Mouse (Mus musculus) CH12F3 (cell line): ENCODE measurements around the gene Cldn24.

Experiments
- in situ Hi-C: fragments of 300-500 bp; cut with MboI; formaldehyde crosslinking; loops from 2 replicates; pipeline ENCODE4 v1.14.3; 2020; ENCODE audit warnings: low sequenced_read_pairs

Gene Cldn24

DNA sequence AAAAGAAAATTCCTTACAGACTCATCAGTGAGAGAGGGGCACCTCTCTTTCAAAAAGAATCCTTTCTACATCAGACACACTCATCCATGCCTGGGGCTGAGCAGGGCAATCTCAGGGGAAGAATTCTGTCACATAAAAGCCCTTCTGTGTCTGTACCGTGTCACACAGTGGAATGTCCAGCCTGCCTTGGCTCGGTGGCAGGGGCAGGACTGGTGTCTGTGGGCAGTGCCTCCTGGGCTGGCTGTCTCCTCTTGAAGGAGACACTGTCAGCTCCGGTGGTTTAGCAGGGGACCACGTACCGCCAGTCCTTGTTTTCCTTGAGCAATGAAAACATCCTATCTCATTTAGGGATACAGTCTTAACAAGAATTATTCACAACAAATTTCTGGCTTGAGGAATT lies 3.7 kb downstream of the Cldn24 start:
- in situ Hi-C loops, result no loop called here

DNA sequence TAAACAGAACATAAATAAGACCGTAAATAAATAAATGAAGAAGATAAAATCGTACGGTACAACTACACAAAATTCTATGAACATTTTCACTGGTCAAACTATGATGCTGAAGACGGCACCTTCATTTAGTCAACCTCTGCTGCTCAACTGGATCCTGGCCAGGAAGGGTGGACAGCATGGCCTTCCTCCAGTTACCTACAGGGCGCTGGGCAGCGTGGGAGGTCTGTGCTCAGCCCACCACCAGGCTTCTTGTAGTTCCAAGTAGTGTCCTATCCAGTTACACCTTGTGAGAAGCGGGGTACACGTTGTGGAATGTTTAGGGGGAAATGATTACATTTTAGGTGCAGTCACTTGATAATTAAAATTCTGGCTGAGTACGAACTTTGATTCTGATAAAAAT lies 5.0 kb downstream of the Cldn24 start:
- in situ Hi-C loops, result no loop called here

DNA sequence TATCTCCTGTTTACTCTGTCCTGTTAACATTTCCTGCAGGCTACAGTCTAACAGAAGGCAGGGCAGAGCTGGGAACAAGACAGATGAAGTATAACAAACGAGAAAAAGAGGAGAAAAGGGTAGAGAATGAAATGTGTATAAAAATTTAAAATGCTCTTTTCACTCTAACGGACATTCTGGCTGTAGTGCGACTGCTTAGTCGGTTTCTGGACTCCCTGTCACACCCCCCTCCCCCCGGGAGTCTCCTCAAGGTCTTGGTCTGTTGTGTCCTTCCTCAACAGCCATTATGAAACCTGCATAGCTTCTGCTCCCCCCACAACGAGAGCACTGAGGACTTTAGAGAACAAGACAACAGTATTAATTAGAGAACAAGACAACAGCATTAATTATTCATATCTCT lies 10.7 kb downstream of the Cldn24 start:
- in situ Hi-C loops, result no loop called here

GRCm38 (mm10) chr8:47833944-47834343 lies 12.0 kb downstream of the Cldn24 start:
- in situ Hi-C loops, result no loop called here

- in situ Hi-C loops, result no loop called here
Observed at GRCm38 (mm10) chr8:47843063-47843462, 21.1 kb downstream of the Cldn24 start.

- in situ Hi-C loops, result no loop called here
Observed at GRCm38 (mm10) chr8:47843651-47844050, 21.7 kb downstream of the Cldn24 start.

- in situ Hi-C loops, result no loop called here
Observed at GRCm38 (mm10) chr8:47845956-47846355, 24.0 kb downstream of the Cldn24 start.

DNA sequence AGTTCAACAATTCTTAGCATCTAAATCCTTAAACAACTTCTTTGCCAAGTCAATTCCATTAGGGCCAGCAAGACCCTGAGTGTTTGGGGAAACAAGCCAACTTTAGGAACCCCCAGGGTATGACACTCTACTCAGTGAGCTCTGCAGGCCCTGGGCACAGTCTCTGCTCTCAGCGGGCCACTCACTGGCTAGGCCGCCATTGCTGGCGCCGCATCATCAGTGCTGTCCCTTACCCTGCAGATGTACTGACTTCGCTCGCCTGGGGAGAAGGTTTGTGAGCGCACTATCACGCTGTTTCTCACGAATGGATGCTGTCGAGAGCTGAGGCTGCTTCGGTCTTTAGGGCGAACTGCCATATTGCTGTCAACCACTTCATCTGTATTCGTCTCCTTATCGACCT lies 25.2 kb downstream of the Cldn24 start:
- in situ Hi-C loops, result no loop called here

DNA sequence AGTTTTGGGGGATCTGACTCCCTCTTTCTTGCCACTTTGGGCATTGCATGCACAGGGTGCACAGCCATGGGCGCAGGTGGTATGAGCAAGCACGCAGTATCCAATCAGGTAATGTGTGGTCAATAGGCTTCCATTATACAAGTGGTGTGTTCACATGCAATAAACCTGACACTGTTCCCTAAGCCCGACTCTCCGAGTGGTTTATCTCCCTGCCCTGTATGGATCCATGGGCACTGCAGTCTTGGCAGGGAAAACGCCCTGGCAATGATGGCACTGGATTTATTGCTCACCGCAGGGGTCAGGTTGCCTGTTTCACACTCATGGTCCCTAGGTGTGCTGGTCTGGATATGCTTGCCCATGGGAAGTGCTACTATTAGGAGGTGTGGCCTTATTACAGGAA lies 26.0 kb downstream of the Cldn24 start:
- in situ Hi-C loops, result no loop called here

DNA sequence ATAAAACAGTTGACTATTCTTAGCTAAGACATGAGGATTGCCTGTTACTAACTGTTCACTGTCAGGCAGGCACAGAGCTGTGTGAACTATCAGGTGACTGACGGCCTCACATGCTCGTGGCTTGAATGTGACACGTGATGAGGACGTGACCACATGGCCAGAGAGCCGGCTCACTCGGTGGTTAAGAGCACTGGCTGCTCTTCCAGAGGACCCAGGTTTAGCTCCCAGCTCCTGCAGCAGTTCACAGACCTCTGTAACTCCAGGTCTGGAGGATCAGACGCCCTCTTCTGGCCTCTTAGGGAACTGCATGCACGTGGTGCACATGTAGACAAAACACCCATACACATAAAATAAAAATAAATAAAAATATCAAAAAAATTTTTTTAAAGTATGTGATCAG lies 27.9 kb downstream of the Cldn24 start:
- in situ Hi-C loops, result no loop called here

DNA sequence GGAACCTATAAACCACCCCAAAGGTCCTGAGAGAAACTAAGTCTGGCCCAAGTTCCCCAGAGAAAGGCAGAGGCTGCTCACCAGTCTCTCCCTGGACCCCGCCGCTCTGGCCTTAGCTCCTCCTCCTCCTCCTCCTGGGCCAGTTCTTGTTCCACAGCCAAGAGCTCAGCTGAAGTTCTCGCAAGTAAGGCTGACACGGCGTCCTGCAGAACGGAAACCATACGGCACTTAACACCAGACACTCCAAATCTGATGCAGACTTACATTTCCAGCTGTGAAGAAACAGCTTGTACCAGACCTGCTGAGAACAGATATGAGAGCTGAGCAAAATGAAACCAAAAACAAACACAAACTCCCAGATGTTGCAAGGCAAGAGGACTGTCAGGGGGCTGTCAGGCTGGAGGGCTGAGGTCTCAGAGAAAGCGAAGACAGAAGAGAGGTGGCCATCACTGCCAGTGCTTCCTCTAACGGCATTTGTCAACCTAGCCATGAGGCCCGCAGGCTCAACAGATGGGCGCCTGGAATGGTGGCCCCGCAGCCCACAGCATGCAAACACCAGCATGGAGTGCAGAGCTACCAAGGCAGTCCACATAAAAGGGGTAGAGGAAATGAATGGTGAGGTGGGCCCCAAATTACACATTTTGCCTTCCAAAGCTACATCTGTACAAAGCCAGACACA lies 30.0 kb downstream of the Cldn24 start:
- in situ Hi-C loops, result no loop called here

DNA sequence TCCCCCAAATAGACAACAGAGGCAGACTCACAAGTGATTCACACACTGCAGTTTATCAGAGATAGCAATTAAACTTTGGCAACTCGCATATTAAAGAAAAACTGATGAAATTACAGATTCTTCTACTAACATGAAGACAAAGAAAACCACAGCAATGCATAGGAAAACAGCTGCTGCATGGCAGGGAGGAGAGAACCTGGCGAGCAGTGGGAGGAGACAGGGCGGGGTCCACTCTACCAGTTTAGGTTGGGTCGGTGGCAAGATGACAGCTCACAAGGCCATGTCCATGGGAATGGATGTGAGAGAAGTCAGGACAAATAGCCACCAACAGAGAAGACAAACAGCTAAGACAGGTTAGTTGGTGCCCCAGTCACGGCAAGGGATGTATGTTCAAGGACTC lies 30.8 kb downstream of the Cldn24 start:
- in situ Hi-C loops, result no loop called here

GRCm38 (mm10) chr8:47853356-47853755 lies 31.4 kb downstream of the Cldn24 start:
- in situ Hi-C loops, result no loop called here

- in situ Hi-C loops, result no loop called here
Observed at GRCm38 (mm10) chr8:47859259-47859658, 37.3 kb downstream of the Cldn24 start.

- in situ Hi-C loops, result no loop called here
Observed at GRCm38 (mm10) chr8:47866568-47866967, 44.6 kb downstream of the Cldn24 start.

- in situ Hi-C loops, result no loop called here
Observed at GRCm38 (mm10) chr8:47867067-47867466, 45.1 kb downstream of the Cldn24 start.
